Mouse (Mus musculus): ENCODE measurements around the gene Slc17a2. TPM values are rescaled to one million over a fixed set of nuclear protein-coding genes. Genes with fewer than 3 reads are reported as not detected.

Slc17a2 gene
- total RNA-seq, 1 experiment = not detected

DNA sequence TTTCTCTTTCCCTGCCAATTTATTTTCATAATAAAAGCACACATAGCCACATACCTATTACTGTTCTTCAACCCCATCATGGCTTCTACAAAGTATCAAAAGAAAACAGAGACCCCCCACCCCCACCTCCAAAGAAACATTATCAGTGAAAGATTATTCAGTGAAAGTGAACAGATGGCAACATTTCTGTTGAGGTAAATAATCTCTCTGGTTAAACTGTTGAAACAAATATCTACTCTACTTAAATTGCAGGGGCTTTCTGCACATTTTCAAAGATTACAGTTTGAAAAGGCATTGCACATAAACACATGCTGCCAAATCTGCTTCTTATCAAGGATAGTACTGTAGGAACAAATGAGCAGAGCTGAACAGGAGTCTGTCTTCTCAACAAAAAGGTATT lies 55.0 kb downstream of the Slc17a2 start:
- Histone ChIP-seq H3K4me3 (ENCODE audit: insufficient read depth in 1 of 2, low read depth in 1 of 2, low read length in 2 of 2, poor library complexity in 1 of 2, severe bottlenecking in 1 of 2) (no peak overlapping the region), H3K4me1 (ENCODE audit: control insufficient read depth in 2 of 2, insufficient read depth in 2 of 2, low read length in 2 of 2, poor library complexity in 1 of 2) (no peaks in the 10 kb centered on the region), H3K9ac (ENCODE audit: insufficient read depth, low read depth, low read length, poor library complexity, severe bottlenecking) (no peak overlapping the region), H3K27ac (ENCODE audit: insufficient read depth, low read depth, low read length, poor library complexity, severe bottlenecking) (no peak overlapping the region), H3K36me3 (ENCODE audit: control insufficient read depth, insufficient read depth, low read length, poor library complexity, severe bottlenecking) (no peaks in the 10 kb centered on the region), H3K9me3 (ENCODE audit: control insufficient read depth, insufficient read depth, low read depth, low read length) (no peaks in the 10 kb centered on the region)
- in situ Hi-C loops (cut with MboI; ENCODE audit: low sequenced_read_pairs in 2 of 2, unreplicated experiment in 2 of 2) = no loop called here
- no peak for DNase-seq (ENCODE audit: low read depth, low spot score)
- TF ChIP-seq ZNF384 (IDR thresholded peaks at IDR 0.05; ENCODE audit: low read depth, low read length) = no peak

DNA sequence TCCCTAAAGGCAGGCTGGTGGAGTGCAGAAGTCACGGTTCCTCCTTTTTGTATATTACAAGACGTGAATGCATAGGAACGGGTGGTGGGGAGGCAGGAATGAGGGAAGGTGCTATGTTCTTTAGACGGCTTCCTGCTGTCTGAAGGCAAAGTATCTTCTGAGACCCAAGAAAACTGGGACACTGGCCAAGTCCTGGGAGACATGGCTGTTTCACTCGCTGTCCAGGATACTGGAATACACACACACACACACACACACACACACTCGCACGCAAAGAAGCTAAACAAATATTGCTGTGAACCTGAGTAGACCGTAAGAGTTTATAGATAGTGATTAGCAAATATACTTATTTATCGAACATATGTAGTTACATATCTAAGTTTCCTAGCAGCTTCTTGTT lies 57.9 kb downstream of the Slc17a2 start:
- DNase-seq (ENCODE audit: low read depth, low spot score) = no peak
- no peak overlapping the region for H3K9ac ChIP-seq (ENCODE audit: insufficient read depth, low read depth, low read length, poor library complexity, severe bottlenecking)
- TF ChIP-seq CHD2 (IDR thresholded peaks at IDR 0.05; ENCODE audit: low read depth, low read length) (no peak), MAFK (IDR thresholded peaks at IDR 0.05; ENCODE audit: insufficient read depth, low read depth, low read length) (no peak), ZC3H11A (IDR thresholded peaks at IDR 0.05; ENCODE audit: borderline replicate concordance, low read depth, low read length) (no peak), ZNF384 (IDR thresholded peaks at IDR 0.05; ENCODE audit: low read depth, low read length) (no peak), HCFC1 (IDR thresholded peaks at IDR 0.05; ENCODE audit: borderline replicate concordance, insufficient read depth, low read length) (no peak)
- in situ Hi-C loops (cut with MboI; ENCODE audit: low sequenced_read_pairs in 2 of 2, unreplicated experiment in 2 of 2) = no loop called here
- H3K27ac ChIP-seq (ENCODE audit: insufficient read depth, low read depth, low read length, poor library complexity, severe bottlenecking) = no peak overlapping the region
- no peak overlapping the region for H3K4me3 ChIP-seq (ENCODE audit: insufficient read depth in 1 of 2, low read depth in 1 of 2, low read length in 2 of 2, poor library complexity in 1 of 2, severe bottlenecking in 1 of 2)
- no peaks in the 10 kb centered on the region for H3K36me3 ChIP-seq (ENCODE audit: control insufficient read depth, insufficient read depth, low read length, poor library complexity, severe bottlenecking)
- H3K4me1 ChIP-seq (ENCODE audit: control insufficient read depth in 2 of 2, insufficient read depth in 2 of 2, low read length in 2 of 2, poor library complexity in 1 of 2) = no peaks in the 10 kb centered on the region
- no peaks in the 10 kb centered on the region for H3K9me3 ChIP-seq (ENCODE audit: control insufficient read depth, insufficient read depth, low read depth, low read length)

DNA sequence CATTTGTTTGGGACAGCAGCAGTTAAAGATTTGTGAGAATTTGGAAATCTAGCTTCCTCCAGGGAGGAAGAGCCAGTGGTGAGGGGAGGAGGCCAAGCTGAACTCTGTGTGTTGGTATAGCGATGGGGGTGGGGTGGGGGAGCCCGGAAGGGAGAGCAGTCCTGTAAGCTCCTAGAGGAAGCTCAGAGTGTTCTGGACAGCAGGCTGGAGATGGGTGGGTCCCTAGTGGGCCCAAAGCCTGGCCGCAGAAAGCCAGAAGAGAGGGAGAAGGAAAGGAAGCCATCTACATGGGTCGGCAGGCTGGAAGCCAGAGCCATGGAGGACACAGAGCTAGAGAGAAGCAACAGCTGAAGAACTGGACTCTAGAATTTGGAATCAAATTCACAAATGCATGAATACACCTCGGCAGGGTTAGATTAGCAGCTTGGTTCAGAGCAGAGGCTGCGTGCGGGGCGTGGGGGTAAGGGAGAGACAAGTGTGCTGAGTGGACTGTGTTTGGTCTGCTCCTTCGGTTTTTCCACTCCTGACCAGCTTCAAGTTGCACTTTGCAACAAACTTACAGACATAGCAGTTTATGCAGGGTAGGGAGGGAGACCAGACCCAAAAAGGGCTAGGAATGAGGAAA lies 59.4 kb downstream of the Slc17a2 start:
- Histone ChIP-seq H3K9me3 (ENCODE audit: control insufficient read depth, insufficient read depth, low read depth, low read length) (no peaks in the 10 kb centered on the region), H3K4me1 (ENCODE audit: control insufficient read depth in 2 of 2, insufficient read depth in 2 of 2, low read length in 2 of 2, poor library complexity in 1 of 2) (no peaks in the 10 kb centered on the region), H3K4me3 (ENCODE audit: insufficient read depth in 1 of 2, low read depth in 1 of 2, low read length in 2 of 2, poor library complexity in 1 of 2, severe bottlenecking in 1 of 2) (no peak overlapping the region), H3K36me3 (ENCODE audit: control insufficient read depth, insufficient read depth, low read length, poor library complexity, severe bottlenecking) (no peaks in the 10 kb centered on the region), H3K9ac (ENCODE audit: insufficient read depth, low read depth, low read length, poor library complexity, severe bottlenecking) (no peak overlapping the region), H3K27ac (ENCODE audit: insufficient read depth, low read depth, low read length, poor library complexity, severe bottlenecking) (no peak overlapping the region)
- no peak for TF ChIP-seq HCFC1 (IDR thresholded peaks at IDR 0.05; ENCODE audit: borderline replicate concordance, insufficient read depth, low read length)
- no peak for TF ChIP-seq ZNF384 (IDR thresholded peaks at IDR 0.05; ENCODE audit: low read depth, low read length)
- no peak for TF ChIP-seq ZC3H11A (IDR thresholded peaks at IDR 0.05; ENCODE audit: borderline replicate concordance, low read depth, low read length)
- TF ChIP-seq MAFK (IDR thresholded peaks at IDR 0.05; ENCODE audit: insufficient read depth, low read depth, low read length) = no peak
- no peak for TF ChIP-seq CHD2 (IDR thresholded peaks at IDR 0.05; ENCODE audit: low read depth, low read length)
- in situ Hi-C loops (cut with MboI; ENCODE audit: low sequenced_read_pairs in 2 of 2, unreplicated experiment in 2 of 2) = no loop called here
- no peak for DNase-seq (ENCODE audit: low read depth, low spot score)

DNA sequence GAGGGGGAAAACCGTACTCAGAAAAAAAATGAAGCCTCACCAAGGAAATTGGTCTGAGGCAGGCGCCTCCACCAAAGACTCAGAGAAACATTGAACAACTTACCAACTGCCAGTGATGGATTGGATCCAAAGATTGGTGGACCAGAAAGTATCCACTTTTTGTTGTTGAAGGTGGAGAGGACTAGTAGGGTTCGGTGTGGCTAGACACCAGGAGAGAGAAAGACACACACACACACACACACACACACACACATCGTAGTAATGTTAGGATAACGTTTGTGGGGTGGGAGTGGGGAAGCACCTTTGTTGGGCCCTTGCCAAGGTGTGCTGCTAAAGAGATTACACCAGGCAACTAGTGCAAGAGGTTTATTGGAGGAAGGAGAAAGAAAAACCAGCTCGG lies 60.2 kb downstream of the Slc17a2 start:
- Histone ChIP-seq H3K4me1 (ENCODE audit: control insufficient read depth in 2 of 2, insufficient read depth in 2 of 2, low read length in 2 of 2, poor library complexity in 1 of 2) (no peaks in the 10 kb centered on the region), H3K9ac (ENCODE audit: insufficient read depth, low read depth, low read length, poor library complexity, severe bottlenecking) (no peak overlapping the region), H3K36me3 (ENCODE audit: control insufficient read depth, insufficient read depth, low read length, poor library complexity, severe bottlenecking) (no peaks in the 10 kb centered on the region), H3K9me3 (ENCODE audit: control insufficient read depth, insufficient read depth, low read depth, low read length) (no peaks in the 10 kb centered on the region), H3K4me3 (ENCODE audit: insufficient read depth in 1 of 2, low read depth in 1 of 2, low read length in 2 of 2, poor library complexity in 1 of 2, severe bottlenecking in 1 of 2) (no peak overlapping the region), H3K27ac (ENCODE audit: insufficient read depth, low read depth, low read length, poor library complexity, severe bottlenecking) (no peak overlapping the region)
- in situ Hi-C loops (cut with MboI; ENCODE audit: low sequenced_read_pairs in 2 of 2, unreplicated experiment in 2 of 2) = no loop called here
- no peak for DNase-seq (ENCODE audit: low read depth, low spot score)
- TF ChIP-seq CHD2 (IDR thresholded peaks at IDR 0.05; ENCODE audit: low read depth, low read length) (no peak), HCFC1 (IDR thresholded peaks at IDR 0.05; ENCODE audit: borderline replicate concordance, insufficient read depth, low read length) (no peak), ZC3H11A (IDR thresholded peaks at IDR 0.05; ENCODE audit: borderline replicate concordance, low read depth, low read length) (no peak), ZNF384 (IDR thresholded peaks at IDR 0.05; ENCODE audit: low read depth, low read length) (no peak), MAFK (IDR thresholded peaks at IDR 0.05; ENCODE audit: insufficient read depth, low read depth, low read length) (no peak)

DNA sequence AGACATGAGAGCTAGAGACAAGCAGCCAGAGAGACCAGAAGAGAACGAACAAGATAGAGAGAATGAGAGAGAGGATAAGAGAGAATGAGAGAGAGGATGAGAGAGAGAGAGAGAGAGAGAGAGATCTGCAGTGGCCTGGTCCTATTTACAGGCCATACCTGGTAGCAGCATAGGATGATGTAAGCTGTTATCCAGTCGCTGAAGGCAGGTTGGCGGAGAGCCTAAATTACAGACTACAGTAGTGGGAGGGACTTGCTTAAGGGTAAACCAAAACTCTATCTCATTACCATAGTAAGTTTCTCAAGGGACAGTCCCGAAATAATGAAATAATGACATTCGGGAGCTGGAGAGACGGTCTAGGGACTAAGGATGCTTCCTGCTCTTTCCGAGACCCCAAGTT lies 60.6 kb downstream of the Slc17a2 start, which contains the start of gene Slc17a1:
Gene Slc17a1, plus strand, starts transcription at position 346 of the 400 bp plus-strand sequence.
- Histone ChIP-seq H3K36me3 (ENCODE audit: control insufficient read depth, insufficient read depth, low read length, poor library complexity, severe bottlenecking) (no peaks in the 10 kb centered on the region), H3K9me3 (ENCODE audit: control insufficient read depth, insufficient read depth, low read depth, low read length) (no peaks in the 10 kb centered on the region), H3K4me3 (ENCODE audit: insufficient read depth in 1 of 2, low read depth in 1 of 2, low read length in 2 of 2, poor library complexity in 1 of 2, severe bottlenecking in 1 of 2) (no peak within 1 kb of the TSS), H3K4me1 (ENCODE audit: control insufficient read depth in 2 of 2, insufficient read depth in 2 of 2, low read length in 2 of 2, poor library complexity in 1 of 2) (no peaks in the 10 kb centered on the region), H3K27ac (ENCODE audit: insufficient read depth, low read depth, low read length, poor library complexity, severe bottlenecking) (no peak within 1 kb of the TSS), H3K9ac (ENCODE audit: insufficient read depth, low read depth, low read length, poor library complexity, severe bottlenecking) (no peak within 1 kb of the TSS)
- in situ Hi-C loops (cut with MboI; ENCODE audit: low sequenced_read_pairs in 2 of 2, unreplicated experiment in 2 of 2) = no loop called here
- TF ChIP-seq ZC3H11A (IDR thresholded peaks at IDR 0.05; ENCODE audit: borderline replicate concordance, low read depth, low read length) (no peak), HCFC1 (IDR thresholded peaks at IDR 0.05; ENCODE audit: borderline replicate concordance, insufficient read depth, low read length) (no peak), MAFK (IDR thresholded peaks at IDR 0.05; ENCODE audit: insufficient read depth, low read depth, low read length) (no peak), CHD2 (IDR thresholded peaks at IDR 0.05; ENCODE audit: low read depth, low read length) (no peak), ZNF384 (IDR thresholded peaks at IDR 0.05; ENCODE audit: low read depth, low read length) (no peak)
- DNase-seq (ENCODE audit: low read depth, low spot score) = no peak

Data from ES-E14 (cell line).